Mouse (Mus musculus): ENCODE data around the gene Prpf6.

The Prpf6 gene

DNA sequence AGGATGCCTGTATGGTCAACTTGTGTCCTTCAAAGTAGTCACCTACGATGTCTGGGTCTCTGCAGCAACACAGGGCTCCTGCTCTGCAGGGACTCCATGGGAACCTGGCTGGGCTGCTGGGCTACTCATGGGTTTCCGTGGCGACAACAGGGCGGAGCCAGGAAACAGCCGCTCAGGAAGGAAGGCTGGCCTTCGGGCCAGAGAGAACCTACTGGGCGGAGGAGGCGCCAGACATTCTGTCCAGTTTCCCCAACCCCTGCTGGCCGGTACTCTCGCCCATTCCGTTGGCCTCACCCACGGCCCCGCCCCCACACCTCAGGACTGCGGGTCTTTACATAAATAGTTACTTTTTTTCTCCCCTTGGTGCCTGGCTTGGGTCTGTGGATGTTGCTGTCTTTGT, 83.8 kb downstream of the Prpf6 start:
- in situ Hi-C loops (cut with MboI; ENCODE audit: low pct_unique_long_range_greater_than_20kb in 1 of 2, low sequenced_read_pairs in 2 of 2, unreplicated experiment in 1 of 2), result no loop called here

DNA sequence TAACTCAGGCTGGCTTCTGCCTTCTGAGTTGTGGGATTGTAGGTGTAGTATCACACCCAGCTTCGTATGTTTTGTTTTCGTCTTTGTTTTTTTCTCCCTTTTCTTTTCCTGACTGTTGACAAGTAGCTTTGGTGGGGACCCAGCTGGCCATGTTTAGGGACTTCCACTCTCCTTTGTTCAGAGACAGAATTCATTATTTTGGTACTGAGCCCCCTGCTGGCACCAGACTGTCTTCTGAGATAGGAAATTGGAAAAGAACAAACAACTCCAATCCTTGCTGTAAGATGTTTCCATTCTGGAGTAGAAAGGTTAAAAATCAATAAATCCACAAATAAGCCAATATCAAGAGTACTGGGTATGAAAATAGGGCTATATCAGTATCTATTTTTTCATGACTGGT, 84.8 kb downstream of the Prpf6 start:
- in situ Hi-C loops (cut with MboI; ENCODE audit: low pct_unique_long_range_greater_than_20kb in 1 of 2, low sequenced_read_pairs in 2 of 2, unreplicated experiment in 1 of 2), result no loop called here

DNA sequence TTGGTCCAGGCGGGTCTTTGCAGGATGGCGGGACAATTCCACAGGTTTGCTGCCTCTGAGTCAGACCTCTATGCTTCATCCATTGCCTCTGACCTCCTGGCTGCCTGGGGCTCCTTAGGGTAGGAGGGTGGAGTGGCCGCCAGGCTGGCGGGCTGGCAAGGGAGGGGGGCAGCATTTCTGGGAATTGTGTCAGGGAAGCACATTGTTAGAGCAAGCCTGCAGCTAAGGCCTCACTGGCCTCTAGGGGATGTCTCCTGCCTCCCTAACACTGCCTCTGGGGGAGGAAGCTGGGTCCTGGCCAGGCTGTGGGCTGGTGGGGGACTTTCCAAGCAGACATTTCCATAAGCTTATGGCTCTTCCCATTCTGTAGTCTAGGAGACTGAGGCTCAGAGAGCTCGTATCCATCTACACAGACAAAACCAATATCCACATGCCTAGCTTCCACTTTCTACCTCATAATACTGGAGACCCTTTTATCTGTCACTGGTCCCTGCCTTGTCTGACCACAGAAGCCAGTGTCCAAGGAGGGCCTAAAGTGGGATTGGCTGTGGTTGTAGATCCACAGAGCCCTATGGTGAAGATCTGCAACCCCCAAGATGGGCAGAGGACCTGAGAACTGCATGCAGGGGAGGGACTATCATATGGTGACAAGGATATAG, 85.6 kb downstream of the Prpf6 start:
- in situ Hi-C loops (cut with MboI; ENCODE audit: low pct_unique_long_range_greater_than_20kb in 1 of 2, low sequenced_read_pairs in 2 of 2, unreplicated experiment in 1 of 2), result no loop called here

DNA sequence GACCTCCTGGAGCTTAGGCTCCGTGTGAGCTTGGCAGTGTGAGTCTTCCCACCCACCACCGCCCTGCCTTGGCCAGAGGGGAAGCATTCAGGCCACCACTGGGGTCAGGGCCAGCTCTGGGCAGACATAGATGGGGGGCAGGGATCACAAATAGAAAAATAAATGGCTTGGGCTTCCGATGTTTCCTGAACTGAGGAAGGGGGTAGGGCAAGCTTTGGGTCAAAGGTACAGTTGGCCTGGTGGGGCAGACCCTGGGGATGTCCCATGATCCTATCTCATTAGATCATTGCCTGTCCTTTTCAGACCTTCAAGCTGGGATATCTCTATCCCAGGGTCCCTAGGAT, 86.1 kb downstream of the Prpf6 start:
- in situ Hi-C loops (cut with MboI; ENCODE audit: low pct_unique_long_range_greater_than_20kb in 1 of 2, low sequenced_read_pairs in 2 of 2, unreplicated experiment in 1 of 2), result no loop called here

DNA sequence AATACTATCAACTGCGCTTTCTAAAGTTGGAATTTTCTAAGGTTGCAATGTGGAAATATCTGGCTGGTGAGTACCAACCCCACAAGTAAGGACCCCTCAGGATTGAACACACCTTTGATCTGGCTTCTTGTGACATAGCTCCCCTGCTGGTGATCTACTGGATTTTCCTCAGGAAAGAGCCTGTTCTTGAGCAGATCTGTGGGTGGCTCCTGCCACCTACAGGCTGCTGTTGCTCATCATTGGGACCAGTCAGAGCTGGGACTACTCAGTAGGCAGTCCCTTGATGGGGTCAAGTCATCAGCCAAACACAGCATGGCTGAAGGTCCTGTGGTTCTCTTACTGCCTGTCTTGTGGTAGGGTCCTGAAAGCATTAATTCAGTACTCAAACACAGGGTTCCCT, 87.1 kb downstream of the Prpf6 start:
- in situ Hi-C loops (cut with MboI; ENCODE audit: low pct_unique_long_range_greater_than_20kb in 1 of 2, low sequenced_read_pairs in 2 of 2, unreplicated experiment in 1 of 2), result no loop called here

DNA sequence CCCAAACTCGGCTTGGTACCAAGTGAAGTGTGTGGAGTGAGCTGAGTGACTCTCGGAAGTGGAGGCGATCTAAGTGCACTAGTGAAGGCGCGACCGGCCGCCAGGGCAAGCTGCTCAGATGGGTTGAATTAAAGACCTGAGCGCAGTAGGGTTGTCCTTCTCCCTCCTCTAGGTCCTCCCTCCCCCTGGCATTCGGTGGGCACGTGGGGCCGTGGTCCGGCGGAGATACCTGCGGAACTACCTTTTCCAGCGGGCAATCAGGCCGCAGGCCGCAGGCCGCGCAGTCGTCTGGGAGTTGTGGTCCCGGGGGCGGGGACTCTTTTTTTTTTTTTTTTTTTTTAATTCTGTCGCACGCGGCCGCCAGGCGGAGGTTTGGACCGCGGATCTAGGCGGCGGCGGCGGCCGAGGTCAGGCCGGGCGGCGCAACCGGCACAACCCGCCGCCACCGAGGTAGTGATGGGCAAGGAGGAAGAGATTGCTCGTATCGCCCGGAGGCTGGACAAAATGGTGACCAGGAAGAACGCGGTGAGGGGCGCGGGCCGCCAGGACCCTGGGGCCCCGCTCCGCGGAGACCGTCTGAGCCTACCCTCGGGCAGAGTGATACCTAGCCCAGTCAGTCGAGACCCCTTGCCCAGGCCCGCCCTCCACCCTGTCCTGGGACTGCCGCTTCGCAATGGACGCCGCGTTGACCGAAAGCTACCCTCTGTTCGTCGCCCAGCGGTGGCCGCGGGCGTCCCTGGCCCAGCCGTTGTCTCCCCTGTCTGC, 88.5 kb downstream of the Prpf6 start, which contains the start of gene Tcea2:
TSS of gene Tcea2 (plus strand) at position 360 of the 765 bp plus-strand sequence.
- in situ Hi-C loops (cut with MboI; ENCODE audit: low pct_unique_long_range_greater_than_20kb in 1 of 2, low sequenced_read_pairs in 2 of 2, unreplicated experiment in 1 of 2), result no loop called here

DNA sequence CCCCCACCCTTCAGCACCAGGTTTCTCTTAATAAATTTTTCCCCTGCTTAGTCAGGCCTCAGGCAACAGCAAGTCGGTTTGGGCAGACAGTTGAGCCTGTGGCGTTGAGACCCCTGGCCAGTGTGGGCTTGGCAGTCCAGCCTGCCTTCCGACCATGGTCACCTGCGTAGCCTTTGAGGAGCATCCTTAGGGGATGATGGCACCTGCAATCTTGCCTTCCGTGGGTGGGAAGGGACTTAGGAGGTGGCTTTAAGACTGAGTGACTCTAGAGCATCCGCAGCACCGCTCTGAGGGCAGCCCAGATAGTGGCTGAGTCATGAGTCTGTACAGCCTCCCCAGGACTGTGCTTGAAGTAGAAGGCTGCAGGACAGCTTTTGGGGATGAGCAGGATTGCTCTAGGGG, 89.0 kb downstream of the Prpf6 start:
- in situ Hi-C loops (cut with MboI; ENCODE audit: low pct_unique_long_range_greater_than_20kb in 1 of 2, low sequenced_read_pairs in 2 of 2, unreplicated experiment in 1 of 2), result no loop called here

DNA sequence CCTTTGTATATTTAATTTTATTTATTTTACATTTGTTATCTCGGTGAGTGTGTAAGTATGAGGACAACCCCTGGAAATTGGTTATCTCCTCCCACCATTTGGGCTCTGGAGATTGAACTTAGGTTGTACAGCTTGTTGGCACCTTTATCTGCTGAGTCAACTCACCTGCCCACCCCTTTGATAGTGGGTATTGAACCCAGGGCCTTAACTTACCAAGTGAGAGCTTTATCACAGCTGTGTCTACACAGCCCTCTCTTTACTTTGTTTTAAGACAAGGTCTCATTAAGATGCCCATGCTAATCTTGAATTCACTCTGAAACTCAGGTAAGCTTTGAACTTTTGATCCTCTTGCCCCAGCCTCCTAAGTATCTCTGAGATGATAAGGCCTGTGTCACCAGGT, 90.3 kb downstream of the Prpf6 start:
- in situ Hi-C loops (cut with MboI; ENCODE audit: low pct_unique_long_range_greater_than_20kb in 1 of 2, low sequenced_read_pairs in 2 of 2, unreplicated experiment in 1 of 2), result no loop called here

DNA sequence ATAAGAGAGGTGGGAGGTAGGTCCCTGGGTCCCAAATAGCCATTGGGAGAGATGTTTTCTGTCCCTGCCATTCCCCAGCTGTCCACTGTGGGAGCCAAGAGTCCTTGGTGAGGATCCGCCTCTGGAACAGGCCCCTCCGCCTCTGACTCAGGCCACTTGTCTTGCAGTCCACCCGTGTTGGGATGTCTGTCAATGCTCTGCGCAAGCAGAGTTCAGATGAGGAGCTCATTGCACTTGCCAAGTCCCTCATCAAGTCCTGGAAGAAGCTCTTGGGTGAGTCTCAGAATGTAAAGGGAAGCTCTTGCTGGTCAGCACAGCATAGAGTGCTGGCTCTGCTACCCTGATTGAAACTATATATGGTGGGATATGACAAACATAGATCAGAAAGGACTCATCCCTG, 91.7 kb downstream of the Prpf6 start:
- in situ Hi-C loops (cut with MboI; ENCODE audit: low pct_unique_long_range_greater_than_20kb in 1 of 2, low sequenced_read_pairs in 2 of 2, unreplicated experiment in 1 of 2), result no loop called here

DNA sequence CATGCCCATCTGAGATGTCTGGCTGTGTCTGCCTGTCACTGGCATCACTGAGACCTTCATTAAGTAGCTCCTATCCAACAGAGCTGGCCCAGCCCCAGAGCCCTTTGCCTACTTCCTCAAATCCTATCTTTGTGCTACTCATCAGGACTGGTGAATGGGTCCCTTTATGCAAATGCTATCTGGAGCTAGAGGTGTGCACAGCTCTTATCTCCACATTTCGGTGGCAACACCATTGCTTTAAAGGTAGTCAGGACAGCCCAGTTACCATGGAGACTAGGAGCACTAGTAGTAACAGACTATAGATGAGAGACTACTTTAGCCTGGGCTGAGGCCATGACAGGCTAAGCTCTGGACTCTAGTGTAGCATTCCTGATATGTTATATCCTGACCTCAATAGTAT, 93.0 kb downstream of the Prpf6 start:
- in situ Hi-C loops (cut with MboI; ENCODE audit: low pct_unique_long_range_greater_than_20kb in 1 of 2, low sequenced_read_pairs in 2 of 2, unreplicated experiment in 1 of 2), result no loop called here

DNA sequence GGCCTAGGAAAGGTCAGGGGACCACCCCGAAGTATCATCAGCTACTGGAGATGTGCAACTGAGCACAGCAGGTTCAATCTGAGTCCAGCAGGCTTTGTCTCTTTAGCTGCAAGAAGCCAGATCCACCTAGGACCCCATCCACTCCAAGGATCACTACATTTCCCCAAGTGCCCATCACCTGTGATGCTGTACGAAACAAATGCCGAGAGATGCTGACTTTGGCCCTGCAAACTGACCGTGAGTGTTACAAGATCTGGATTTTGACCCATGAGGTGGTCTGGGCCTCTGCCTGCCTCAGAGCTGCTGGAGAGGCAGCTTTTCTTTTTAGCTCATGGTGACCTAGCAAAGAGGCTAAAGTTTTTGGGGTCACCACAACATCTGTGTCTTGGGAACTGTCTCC, 94.0 kb downstream of the Prpf6 start:
- in situ Hi-C loops (cut with MboI; ENCODE audit: low pct_unique_long_range_greater_than_20kb in 1 of 2, low sequenced_read_pairs in 2 of 2, unreplicated experiment in 1 of 2), result no loop called here

DNA sequence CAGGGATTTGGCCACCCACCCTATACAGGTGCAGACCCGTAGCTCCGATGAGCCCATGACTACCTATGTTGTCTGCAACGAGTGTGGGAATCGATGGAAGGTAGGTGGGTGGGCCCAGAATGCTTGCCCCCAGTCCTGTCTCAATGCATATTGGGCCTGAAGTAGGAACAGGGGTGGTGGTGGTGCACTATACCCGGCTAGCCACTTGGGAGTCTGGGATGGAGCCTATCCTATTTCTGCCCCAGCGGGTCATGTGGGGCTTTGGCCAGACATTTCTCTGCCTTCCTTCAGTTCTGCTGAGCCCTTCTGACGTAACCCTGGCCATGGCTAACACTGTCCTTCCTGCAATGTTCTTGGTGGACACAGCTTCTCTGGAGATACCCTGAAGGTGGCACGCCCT, 95.9 kb downstream of the Prpf6 start:
- in situ Hi-C loops (cut with MboI; ENCODE audit: low pct_unique_long_range_greater_than_20kb in 1 of 2, low sequenced_read_pairs in 2 of 2, unreplicated experiment in 1 of 2), result no loop called here

DNA sequence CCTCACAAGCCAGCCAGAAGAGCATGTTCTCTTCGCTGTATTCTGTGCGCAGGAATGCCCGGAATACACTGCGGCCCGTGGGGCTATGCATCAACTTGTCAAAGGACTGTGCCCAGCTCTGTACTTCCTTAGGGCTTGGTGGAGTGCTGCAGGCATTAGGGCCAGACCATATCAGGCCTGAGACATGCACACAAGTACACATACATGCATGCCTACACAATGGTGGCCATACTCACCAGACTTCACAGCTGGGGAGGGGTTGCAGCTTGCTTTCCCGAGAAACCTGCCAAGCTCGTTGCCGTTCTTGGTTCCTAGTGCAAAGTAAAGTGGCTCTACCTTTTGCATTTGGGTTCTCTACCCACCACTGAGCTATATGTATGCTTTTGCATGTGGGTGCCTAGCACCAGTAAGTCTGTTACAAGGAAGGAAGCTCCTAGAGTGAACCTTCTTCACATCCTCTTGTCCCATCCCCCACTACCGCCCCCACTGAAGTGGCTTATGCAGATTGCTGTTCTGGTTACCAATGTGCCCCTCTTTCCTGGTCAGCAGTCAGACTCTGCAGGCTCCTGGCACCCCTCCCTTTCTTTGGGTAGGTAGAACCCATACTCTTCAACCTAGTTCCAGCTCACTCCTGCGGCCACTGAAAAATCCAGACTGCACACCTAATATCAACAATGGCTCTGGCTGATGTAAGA, 97.9 kb downstream of the Prpf6 start:
- in situ Hi-C loops (cut with MboI; ENCODE audit: low pct_unique_long_range_greater_than_20kb in 1 of 2, low sequenced_read_pairs in 2 of 2, unreplicated experiment in 1 of 2), result no loop called here

DNA sequence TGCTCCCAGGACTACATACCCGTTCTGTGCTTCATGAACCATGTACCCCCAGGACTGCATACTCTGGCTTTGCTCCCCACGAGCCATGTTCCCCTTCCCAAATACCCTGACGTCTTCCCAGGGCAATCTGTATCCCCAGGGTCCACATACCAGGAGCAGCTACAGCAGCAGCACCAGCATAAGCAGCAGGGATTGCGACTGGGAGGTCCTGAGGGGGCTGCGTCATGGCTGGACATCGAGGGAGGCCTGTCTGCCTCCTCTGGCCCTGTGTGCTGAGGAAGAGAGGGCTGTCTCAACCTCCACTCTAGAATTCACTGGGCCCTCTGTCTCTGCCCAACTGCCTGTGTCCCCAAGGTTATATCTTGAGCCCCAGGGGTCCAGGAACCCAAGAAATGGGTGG, 99.4 kb downstream of the Prpf6 start:
- in situ Hi-C loops (cut with MboI; ENCODE audit: low pct_unique_long_range_greater_than_20kb in 1 of 2, low sequenced_read_pairs in 2 of 2, unreplicated experiment in 1 of 2), result no loop called here

DNA sequence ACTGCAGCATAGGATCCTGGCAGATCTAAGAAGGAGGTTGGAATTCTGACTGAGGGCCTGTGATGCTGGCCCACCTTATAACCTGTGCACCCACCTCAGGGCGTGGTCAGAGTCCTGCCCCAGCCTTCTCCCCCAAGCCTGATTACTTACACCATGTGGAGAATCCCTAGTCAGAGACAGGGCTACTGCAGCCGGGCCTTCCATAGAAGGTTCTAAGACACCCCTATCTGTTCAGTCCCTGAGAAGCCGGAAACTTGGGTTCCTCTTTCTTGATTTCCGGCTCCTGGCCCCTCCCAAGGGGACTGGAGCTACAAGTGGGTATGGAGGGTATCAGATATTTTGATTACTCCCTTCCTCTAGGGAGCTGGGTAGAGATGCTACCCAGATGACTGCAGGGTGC, 99.9 kb downstream of the Prpf6 start:
- in situ Hi-C loops (cut with MboI; ENCODE audit: low pct_unique_long_range_greater_than_20kb in 1 of 2, low sequenced_read_pairs in 2 of 2, unreplicated experiment in 1 of 2), result no loop called here

DNA sequence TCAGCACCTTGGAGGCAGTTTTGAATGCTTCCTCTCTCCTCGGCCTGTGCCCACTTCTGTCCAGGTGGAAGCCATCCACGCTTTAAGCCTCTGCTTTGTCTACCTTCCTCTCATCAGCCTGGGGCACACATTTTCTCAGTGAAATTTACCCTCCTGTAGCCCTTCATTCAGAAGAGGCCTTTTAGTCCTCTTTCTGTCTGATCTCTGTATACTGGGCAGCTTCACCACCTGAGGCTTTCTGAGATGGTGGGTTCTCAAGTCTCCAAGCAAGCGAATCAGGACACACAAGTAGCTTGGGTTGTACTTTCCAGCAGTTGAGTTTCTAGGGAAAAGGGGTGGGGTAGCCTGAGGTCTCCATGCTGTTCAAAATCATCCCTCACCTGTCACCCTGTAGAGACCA, 100.6 kb downstream of the Prpf6 start:
- in situ Hi-C loops (cut with MboI; ENCODE audit: low pct_unique_long_range_greater_than_20kb in 1 of 2, low sequenced_read_pairs in 2 of 2, unreplicated experiment in 1 of 2), result no loop called here

DNA sequence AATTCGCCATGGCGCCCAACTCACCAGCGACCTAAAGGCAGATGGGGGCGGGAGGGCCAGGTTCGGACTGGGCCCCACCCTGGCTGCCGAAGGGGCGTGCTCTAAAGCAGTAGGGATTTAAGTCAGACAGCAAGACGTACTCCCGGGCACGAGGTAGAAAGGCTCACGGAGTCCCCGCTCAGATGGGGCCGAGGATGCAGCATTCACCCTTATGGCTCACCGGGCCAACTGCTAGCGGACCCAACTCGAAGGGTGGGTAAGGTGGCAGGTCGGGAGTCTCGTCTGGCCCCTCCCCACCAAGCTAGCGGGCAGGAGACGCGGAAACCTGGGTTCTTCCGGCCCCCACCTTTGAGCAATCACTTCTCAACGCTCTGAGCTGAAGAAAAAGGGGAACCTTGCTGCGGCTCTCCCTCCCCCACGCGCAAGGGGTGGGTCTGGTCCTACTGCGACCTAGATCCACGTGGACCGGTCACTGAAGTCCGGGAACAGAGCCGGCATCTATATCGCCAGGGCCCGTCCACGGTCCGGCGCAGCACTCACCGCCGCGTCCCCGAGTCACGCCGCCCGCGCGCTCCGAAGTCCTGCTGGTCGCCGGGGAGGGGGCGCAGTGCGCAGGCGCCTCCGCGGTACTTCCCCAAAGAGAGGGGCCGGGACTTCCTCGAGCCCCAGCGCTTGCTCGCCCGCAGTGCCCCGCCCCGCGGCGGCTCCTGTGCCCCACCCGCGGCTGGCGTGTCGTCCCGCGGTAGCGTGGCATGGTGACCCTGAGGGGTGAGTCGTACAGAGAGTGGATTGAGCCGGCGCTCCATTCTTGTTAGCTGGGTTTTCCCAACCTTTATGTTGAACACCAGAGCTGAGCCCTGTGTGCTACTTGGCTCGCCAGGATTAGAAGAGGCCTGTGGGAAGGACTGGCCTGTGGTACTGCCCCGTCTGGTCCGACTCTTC, 101.9 kb downstream of the Prpf6 start, which contains the start of gene Rgs19:
TSS of gene Rgs19 (minus strand) at position 639 of the 942 bp plus-strand sequence.
- in situ Hi-C loops (cut with MboI; ENCODE audit: low pct_unique_long_range_greater_than_20kb in 1 of 2, low sequenced_read_pairs in 2 of 2, unreplicated experiment in 1 of 2), result no loop called here

DNA sequence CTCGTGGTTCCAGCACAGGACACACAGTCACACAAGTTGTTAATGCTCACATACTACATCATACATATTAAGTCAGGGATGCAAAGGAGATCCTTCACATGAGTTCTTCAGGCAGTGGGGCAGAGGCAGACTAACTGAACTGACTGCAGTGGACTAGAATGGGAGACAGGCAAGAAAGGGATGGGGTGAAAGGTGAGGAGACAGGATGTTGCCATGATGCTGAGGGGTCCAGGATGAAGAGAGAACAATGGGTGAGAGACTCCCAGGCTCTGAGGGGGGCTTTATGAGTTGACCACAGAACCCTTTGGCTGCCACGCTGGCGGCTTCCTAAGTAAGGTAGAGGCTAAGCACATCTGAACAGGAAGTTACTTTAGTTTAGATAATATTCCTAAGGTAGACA, 102.9 kb downstream of the Prpf6 start:
- in situ Hi-C loops (cut with MboI; ENCODE audit: low pct_unique_long_range_greater_than_20kb in 1 of 2, low sequenced_read_pairs in 2 of 2, unreplicated experiment in 1 of 2), result no loop called here

DNA sequence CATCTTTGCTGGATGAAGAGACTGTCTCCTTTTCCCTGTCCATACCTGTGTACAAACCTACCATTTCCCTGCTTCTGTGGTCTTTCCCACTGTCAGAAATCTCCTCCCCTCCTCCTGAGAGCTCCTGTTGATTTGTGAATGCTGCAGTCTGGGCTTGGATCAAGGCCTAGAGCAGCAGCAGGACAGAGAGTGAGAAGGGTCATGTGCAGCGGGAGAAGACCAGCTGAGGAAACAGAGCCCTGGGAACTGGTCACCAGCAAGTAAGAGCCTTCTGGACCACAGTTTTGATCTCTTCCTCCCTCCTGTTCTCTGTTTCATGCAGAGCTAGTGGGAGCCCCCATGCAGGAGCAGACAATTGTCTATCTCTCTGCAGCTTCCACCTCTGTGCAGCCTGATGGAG, 104.1 kb downstream of the Prpf6 start:
- in situ Hi-C loops (cut with MboI; ENCODE audit: low pct_unique_long_range_greater_than_20kb in 1 of 2, low sequenced_read_pairs in 2 of 2, unreplicated experiment in 1 of 2), result no loop called here
